Mouse (Mus musculus) urinary bladder, adult 18-20 months (tissue): ENCODE results near the gene Taf8.

Experiments
- DNase-seq, 2 experiments: peaks; one replicate each; pipeline ENCODE4 v3.0.0; 2022; ENCODE audit warnings: low spot score in 2 of 2, mixed read lengths in 2 of 2

Taf8 gene

DNA sequence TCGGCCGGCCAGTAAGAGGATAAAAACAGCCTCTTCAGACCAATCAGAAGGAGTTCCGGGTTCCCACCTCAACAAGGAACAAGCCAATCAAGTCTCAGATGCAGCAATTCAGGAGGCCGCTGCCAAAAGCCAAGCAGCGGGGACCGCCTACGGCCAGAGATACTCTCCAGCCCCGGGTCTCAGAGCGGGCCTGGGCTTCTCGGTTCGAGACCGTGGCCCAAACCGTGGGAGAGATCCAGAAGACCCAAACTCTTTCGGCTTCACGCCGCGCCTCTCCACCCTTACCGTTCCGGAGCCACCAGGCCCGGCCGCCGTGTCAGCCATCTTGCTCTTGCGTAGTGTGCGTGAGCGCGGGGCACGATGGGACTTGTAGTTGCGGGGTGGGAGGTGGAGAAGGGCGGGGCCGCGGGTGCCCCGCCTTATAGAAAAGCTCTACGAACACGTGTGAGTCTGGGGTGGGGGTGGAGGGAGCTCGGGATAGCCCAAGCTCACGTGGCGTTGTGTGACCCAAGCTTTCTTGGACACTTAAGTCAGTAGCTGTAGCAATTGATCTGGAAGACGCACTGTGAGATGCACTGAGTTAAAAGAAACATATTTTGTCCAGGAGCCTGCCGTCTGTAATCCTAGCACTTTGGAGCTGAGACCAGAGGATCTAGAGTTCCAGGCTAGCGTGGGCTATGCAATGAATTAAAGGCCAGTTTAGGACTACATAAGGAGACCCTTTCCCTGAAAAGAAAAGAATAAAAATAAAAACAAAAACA lies at the start of gene Taf8:
Gene Taf8, minus strand, starts transcription at position 347 of the 761 bp plus-strand sequence.
- DNase-seq: peak; percentile 90 to 97

GRCm38 (mm10) chr17:47551049-47551448 lies 49.0 kb upstream of the Taf8 start:
- no peak for DNase-seq

DNA sequence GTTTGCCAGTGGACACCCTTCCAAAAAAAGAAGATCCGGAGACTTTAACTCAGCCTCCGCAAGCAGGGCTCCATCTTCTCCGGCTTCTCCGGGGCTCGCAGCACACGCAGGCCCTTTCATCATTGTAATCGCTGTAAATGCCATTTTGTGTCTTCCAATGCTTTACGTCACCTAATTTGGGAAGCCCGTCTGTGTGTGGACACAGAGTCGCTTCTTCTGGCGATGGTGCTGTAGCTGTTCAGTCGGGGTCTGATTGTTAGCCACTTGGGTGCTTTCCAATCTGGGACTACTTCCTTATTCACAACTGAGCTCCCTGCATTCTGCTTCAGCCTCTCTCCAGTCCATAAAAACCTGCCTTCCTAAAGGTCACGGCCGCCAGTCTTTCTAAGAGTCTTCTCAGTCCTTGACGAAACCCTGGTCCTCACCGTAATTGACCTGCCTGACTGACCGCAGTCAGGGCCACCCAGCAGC lies 43.8 kb upstream of the Taf8 start:
- DNase-seq: no peak

GRCm38 (mm10) chr17:47545154-47545553 lies 43.1 kb upstream of the Taf8 start:
- DNase-seq: no peak

- no peak for DNase-seq
These were observed 41.1 kb upstream of the Taf8 start for GRCm38 (mm10) chr17:47543051-47543650.

DNA sequence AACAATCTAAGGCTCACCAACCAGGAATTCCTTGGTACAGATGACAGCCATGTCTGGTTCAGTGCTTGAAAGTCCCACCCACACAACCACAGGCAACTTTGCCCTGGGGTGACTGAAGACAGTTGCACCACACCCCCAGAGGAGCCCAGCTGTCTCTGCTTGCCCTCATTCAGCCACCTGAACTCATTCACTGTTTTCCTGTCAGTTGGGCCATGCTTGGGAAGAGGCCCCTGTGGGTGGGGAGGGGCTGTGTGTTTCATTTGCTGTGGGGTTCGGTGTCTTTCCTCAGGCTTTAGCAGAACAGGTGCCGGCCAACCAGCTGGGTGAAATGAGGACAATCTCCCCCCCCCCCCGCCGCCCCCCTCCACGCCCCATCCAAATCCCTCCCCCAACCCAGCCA lies 40.0 kb upstream of the Taf8 start:
- no peak for DNase-seq

GRCm38 (mm10) chr17:47539128-47539527 lies 37.0 kb upstream of the Taf8 start:
- DNase-seq: no peak

DNA sequence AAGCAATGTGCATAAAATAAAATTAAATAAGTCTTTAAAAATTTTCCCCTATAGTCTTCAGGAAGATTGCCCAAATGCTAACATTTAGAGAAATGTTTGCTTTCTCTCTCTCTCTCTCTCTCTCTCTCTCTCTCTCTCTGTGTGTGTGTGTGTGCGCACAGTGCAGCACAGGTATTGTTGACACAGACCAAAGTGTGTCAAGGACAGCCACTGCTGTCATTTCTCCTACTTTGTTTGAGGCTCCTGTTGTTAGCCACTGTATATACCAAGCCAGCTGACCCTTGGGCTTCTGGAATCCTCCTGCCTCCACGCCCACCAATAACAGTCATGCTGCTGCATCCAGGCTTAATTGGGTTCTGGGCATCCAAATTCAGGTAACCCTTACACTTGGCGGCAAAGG lies 36.0 kb upstream of the Taf8 start:
- DNase-seq: no peak

DNA sequence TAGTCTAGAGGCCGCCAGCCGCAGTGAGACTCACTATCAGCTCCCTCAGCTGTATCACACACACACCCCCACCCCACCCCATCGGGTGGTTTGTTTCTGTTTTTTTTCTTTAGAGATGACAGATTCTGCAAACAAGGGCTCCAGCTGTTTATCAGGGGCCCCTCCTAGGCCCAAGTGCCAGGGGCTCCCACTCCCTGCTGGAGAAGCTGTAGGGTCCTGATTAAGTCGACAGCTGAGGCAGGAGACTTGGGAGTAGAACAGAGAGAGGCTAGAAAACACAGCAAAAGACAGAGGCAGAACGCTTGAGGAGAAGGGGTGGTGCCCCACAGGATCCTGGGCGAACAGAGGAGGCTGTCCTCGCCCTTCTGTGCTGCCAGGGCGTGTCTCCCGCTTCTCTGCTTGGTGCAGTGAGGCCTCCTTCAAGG lies 33.7 kb upstream of the Taf8 start:
- DNase-seq: no peak

GRCm38 (mm10) chr17:47533691-47534090 lies 31.6 kb upstream of the Taf8 start:
- DNase-seq: no peak

DNA sequence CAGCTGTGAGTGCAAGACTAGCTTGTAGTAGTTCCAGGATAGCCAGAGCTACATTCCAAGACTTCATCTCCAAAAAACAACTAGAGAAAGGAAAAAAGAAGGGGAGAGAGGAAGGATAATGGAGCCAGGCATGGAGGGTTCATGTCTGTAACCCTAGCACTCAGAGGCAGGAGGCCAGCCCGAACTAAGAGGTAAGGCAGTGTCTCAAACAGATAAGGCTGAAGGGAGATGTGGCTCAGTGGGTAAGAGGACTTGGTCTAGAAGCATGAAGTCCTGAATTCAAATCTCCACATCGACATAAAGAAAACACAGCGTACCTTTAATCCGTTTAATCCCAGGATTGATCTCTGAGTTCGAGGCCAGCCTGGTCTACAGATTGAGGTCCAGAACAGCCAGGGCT lies 30.3 kb upstream of the Taf8 start:
- no peak for DNase-seq

DNA sequence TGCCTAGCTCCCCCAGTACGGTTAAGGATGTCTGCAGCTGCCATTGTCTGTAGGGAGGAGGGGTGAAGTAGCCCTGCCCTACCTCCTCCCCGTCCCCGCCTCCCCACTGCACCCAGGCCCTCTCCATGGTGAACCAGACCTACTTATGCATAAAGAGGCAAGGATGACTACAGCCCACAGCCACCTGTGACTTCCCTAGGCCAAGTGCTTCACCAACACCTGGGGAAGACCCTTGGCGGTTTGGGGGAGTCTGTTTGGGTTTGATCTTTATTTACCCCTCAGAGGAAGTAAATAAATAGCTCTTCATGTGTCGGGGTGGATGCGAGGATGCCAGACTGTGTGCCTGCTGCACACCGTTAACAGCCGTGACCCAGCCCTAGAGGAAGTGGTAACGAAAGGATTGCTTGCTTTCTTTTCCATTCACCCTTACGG lies 29.3 kb upstream of the Taf8 start:
- DNase-seq: no peak

GRCm38 (mm10) chr17:47529595-47529994 lies 27.5 kb upstream of the Taf8 start:
- DNase-seq: no peak

- DNase-seq: no peak
These were observed 26.8 kb upstream of the Taf8 start for GRCm38 (mm10) chr17:47528919-47529318.

DNA sequence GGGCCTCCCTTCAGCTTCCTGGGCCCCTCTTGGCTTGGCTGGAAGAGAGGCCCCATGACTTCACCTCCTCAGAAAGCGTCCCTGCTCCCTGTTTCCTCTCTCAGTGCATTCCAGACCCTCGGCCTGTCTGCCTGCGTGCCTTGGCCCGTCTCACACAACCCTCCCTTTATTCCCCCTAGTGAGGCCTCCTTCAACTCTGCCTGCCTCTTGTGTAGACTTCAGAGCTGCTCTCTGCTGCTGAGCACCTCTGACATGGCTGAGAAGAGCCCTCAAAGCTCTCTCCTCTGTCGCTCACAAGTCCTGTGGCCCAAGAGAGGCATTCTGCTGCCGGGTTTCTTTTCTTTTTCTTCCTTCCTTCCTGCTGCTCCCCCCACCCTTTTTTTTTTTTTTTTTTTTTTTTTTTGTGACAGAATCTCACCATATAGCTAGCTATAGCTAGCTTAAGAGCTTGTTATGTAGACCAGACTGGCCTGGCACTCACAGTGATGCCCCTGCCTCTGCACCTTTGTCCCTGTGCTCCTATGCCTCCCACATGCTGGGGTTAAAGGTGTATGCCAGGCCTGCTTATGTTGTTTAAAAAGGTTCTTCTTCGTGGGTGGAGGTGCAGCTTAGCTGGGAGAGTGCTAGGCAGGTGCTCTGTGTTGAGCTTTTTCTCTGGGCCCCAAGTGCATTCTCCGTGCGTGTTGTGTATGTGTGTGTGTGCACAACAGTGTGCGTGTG lies 25.6 kb upstream of the Taf8 start:
- DNase-seq: no peak

DNA sequence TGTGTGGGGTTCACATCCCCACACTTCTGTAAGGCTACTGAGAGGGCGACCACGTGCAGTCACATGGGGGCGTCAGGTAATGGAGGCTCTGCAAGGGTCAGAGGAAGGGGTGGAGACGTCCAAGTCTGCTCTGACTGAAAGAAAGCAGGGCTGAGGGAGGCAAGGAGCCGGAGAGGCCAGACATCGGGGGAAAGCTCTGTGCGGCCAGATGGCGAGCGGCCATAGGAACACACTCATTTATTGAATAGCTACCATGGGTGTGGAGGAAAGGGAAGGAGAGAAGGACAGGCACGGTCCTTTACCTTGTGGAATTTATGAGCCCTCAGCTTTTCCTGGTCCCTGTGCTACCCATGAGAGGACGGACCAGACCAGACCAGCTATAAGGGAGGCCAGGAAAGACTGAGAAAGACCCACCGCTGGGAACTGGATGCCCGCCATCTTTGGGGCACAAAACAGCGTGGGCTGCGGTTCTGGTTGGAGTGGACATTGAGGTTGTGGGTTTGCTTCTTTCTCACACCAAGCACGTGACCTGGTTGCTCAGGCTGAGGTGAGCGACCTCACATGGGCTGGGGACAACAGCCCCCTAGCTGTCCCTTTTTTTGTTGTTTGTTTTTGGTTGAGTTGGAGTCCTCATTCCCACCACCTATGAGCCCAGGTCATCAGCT lies 24.9 kb upstream of the Taf8 start:
- DNase-seq: no peak

DNA sequence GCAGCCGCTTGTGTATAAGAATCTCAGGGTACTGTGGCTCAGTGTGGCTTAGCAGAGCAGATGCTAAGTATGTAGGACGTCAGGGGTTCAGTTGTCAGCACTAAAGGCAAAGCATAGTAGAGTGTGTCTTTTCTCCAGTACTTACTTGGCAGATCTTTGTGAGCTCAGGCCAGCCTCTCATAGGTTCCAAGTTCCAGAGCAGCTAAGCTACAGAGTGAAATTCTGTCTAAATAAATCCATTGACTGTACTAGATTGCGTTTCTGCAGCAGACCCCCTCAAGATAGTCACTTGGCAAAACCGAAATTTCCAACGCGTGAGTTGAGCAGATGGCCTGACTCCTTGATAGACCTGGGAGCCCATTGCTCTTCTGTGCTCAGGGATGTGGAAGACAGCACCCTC lies 22.9 kb upstream of the Taf8 start:
- no peak for DNase-seq

- DNase-seq: no peak
These were observed 22.0 kb upstream of the Taf8 start for GRCm38 (mm10) chr17:47524055-47524454.

DNA sequence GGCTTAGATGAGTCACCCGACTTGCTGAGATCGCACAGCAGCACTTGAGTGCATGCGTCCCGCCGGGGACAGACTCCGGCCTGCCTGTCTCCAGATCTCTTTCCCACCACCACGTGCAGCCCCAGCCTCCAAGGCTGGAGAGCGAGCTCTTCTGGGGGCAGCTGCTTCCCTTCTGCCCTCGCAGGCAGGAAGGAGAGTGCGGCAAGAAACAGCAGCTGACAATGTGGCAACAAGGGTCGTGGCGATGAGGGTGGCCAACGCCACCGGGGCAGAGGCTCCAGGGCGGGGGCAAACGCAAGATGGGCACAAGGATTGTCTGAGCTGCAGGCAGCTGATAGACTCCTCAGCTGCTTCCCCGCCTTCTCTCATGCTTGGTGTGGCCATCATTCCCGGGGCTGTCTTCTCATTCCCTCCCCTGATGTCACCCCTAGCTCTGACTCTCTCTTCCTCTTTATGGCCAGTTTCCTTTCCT lies 21.2 kb upstream of the Taf8 start:
- no peak for DNase-seq

- DNase-seq: no peak
These were observed 20.4 kb upstream of the Taf8 start for GRCm38 (mm10) chr17:47522536-47522935.

DNA sequence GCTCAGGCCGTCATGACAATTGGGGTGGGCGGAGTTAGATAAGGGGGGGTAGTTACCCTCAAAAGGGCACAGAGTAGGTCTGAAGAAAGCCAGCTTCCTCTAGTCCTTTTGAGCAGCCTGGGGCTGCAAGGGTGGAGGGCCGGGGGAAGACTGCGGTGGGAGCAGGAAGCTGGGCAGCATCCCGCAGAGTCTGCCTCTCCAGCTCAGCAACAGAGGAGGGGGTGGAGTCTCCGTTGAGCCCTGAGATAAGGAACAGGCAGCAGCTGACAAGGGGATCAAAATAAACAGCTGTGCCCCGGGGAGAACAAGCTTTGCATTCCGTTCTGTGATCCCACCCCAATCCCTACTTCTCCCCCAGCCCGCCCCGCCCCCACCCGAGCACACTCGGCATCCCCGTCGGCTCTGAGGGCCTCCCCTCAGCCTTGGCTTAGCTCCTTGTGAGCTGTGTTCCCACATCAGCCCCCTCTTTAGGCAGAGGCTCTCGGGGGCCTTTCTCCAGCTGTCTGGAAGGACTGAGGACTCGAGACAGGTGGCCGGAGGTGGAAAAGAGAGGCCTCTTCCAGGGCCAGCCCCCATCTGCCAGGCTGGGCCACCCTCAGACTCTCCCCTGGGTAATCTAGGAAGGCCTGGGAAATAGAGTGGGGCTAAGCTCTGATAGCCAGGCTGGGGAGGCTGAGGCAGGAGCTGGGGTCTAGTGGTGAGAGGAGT lies 19.6 kb upstream of the Taf8 start:
- DNase-seq: no peak
